Mouse (Mus musculus) MEL (cell line): Measurements from ENCODE around the gene Dkk3. TPM values are rescaled to one million over a fixed set of nuclear protein-coding genes. Genes with fewer than 3 reads are reported as not detected.
A peak's percentile ranks its signal among the peaks of the same experiment; 100 is the strongest.
"Not testable (repeated sequence)": the region's sequence is repeated elsewhere in the genome, so short reads cannot be mapped to it uniquely, and the experiment has no call there.

Experiments used
- DNase-seq: peaks from one replicate; pipeline ENCODE4 v3.0.0; 2011; ENCODE audit warnings: low read depth, low spot score
- H3K27ac ChIP-seq: 2 replicates; pipeline ENCODE4 v1.5.1; 2012; ENCODE audit warnings: low read depth, mild to moderate bottlenecking, control low read depth, low read length, moderate library complexity; ENCODE audit not compliant: control insufficient read depth
- H3K27me3 ChIP-seq, 2 experiments: fragments of 150-350 bp in 1 of 2; sonication (generic) in 1 of 2; 2 replicates each; pipeline ENCODE4 v1.6.1; 2012; ENCODE audit warnings: low read length in 2 of 2, mild to moderate bottlenecking in 2 of 2, improper control_type of control experiment in 1 of 2, moderate library complexity in 1 of 2; ENCODE audit not compliant: insufficient read depth in 2 of 2, control insufficient read depth in 1 of 2
- H3K36me3 ChIP-seq, 2 experiments: 2 replicates each; pipeline ENCODE4 v1.6.1; 2012 to 2014; ENCODE audit warnings: low read length in 2 of 2, improper control_type of control experiment in 1 of 2, inconsistent platforms in 1 of 2, mild to moderate bottlenecking in 1 of 2; ENCODE audit not compliant: insufficient read depth in 2 of 2, control insufficient read depth in 1 of 2
- H3K4me1 ChIP-seq, 2 experiments: fragments of 150-350 bp in 1 of 2; sonication (generic) in 1 of 2; 2 replicates each; pipeline ENCODE4 v1.6.1; 2012; ENCODE audit warnings: low read length in 2 of 2, improper control_type of control experiment in 1 of 2, mild to moderate bottlenecking in 1 of 2; ENCODE audit not compliant: insufficient read depth in 2 of 2, control insufficient read depth in 1 of 2
- H3K4me3 ChIP-seq, 2 experiments: fragments of 150-350 bp in 1 of 2; sonication (generic) in 1 of 2; 2 replicates each; pipeline ENCODE4 v1.5.1; 2012; ENCODE audit warnings: low read depth in 2 of 2, low read length in 2 of 2, mild to moderate bottlenecking in 2 of 2, moderate library complexity in 2 of 2, control low read depth in 1 of 2, improper control_type of control experiment in 1 of 2; ENCODE audit not compliant: control insufficient read depth in 1 of 2, insufficient read depth in 1 of 2
- H3K79me2 ChIP-seq: 2 replicates; pipeline ENCODE4 v1.6.1; 2012; ENCODE audit warnings: mild to moderate bottlenecking, low read length, moderate library complexity; ENCODE audit not compliant: control insufficient read depth, poor library complexity, insufficient read depth
- H3K9ac ChIP-seq: 2 replicates; pipeline ENCODE4 v1.6.1; 2012; ENCODE audit warnings: low read depth, mild to moderate bottlenecking, control low read depth, low read length, moderate library complexity; ENCODE audit not compliant: control insufficient read depth, poor library complexity, severe bottlenecking
- H3K9me3 ChIP-seq: fragments of 150-350 bp; sonication (generic); replicated peaks from 2 replicates; pipeline ENCODE4 v1.6.1; 2012; ENCODE audit warnings: mild to moderate bottlenecking, low read length, improper control_type of control experiment, moderate library complexity; ENCODE audit not compliant: insufficient read depth
- BHLHE40 ChIP-seq: IDR thresholded peaks from 2 replicates; pipeline ENCODE4 v1.6.1; 2012; ENCODE audit warnings: low read depth, mild to moderate bottlenecking, inconsistent platforms, low read length, improper control_type of control experiment, borderline replicate concordance
- CTCF ChIP-seq, 3 experiments: IDR thresholded peaks in 2 of 3; conservative IDR thresholded peaks in 1 of 3; 2 replicates each; pipeline ENCODE4 v1.5.1; 2011 to 2012; ENCODE audit warnings: low read length in 3 of 3, low read depth in 2 of 3, mild to moderate bottlenecking in 2 of 3, improper control_type of control experiment in 1 of 3, inconsistent platforms in 1 of 3, mixed read lengths in 1 of 3, moderate library complexity in 1 of 3; ENCODE audit not compliant: control insufficient read depth in 1 of 3, insufficient read depth in 1 of 3, poor library complexity in 1 of 3, severe bottlenecking in 1 of 3
- ELF1 ChIP-seq: IDR thresholded peaks from 2 replicates; pipeline ENCODE4 v1.6.1; 2014; ENCODE audit warnings: low read depth, mild to moderate bottlenecking, inconsistent platforms, low read length, improper control_type of control experiment, moderate library complexity
- EP300 ChIP-seq, 2 experiments: IDR thresholded peaks; 2 replicates each; pipeline ENCODE4 v1.6.1; 2011; ENCODE audit warnings: improper control_type of control experiment in 2 of 2, low read length in 2 of 2, low read depth in 1 of 2, mild to moderate bottlenecking in 1 of 2
- ETS1 ChIP-seq: IDR thresholded peaks from 2 replicates; pipeline ENCODE4 v1.6.1; 2012; ENCODE audit warnings: low read depth, mild to moderate bottlenecking, inconsistent platforms, low read length, improper control_type of control experiment, moderate library complexity
- GABPA ChIP-seq: IDR thresholded peaks from 2 replicates; pipeline ENCODE4 v1.6.1; 2012; ENCODE audit warnings: low read depth, mild to moderate bottlenecking, inconsistent platforms, low read length, improper control_type of control experiment, moderate library complexity
- GATA1 ChIP-seq: IDR thresholded peaks from 2 replicates; pipeline ENCODE4 v1.6.1; 2011; ENCODE audit warnings: low read depth, low read length, improper control_type of control experiment
- MAX ChIP-seq: IDR thresholded peaks from 2 replicates; pipeline ENCODE4 v1.6.1; 2011; ENCODE audit warnings: low read length, improper control_type of control experiment
- MAZ ChIP-seq: IDR thresholded peaks from 2 replicates; pipeline ENCODE4 v1.6.1; 2012; ENCODE audit warnings: low read depth, mild to moderate bottlenecking, inconsistent platforms, low read length, improper control_type of control experiment
- MXI1 ChIP-seq: IDR thresholded peaks from 2 replicates; pipeline ENCODE4 v1.6.1; 2011; ENCODE audit warnings: mild to moderate bottlenecking, low read depth, low read length, improper control_type of control experiment
- MYB ChIP-seq: IDR thresholded peaks from 2 replicates; pipeline ENCODE4 v1.6.1; 2011; ENCODE audit warnings: mild to moderate bottlenecking, low read depth, low read length, improper control_type of control experiment
- MYC ChIP-seq: IDR thresholded peaks from 2 replicates; pipeline ENCODE4 v1.6.1; 2011; ENCODE audit warnings: low read depth, mild to moderate bottlenecking, low read length, improper control_type of control experiment, moderate library complexity
- POLR2AphosphoS2 ChIP-seq: IDR thresholded peaks from 2 replicates; pipeline ENCODE4 v1.6.1; 2011; ENCODE audit warnings: low read length, improper control_type of control experiment
- RAD21 ChIP-seq: IDR thresholded peaks from 2 replicates; pipeline ENCODE4 v1.6.1; 2011; ENCODE audit warnings: mild to moderate bottlenecking, low read depth, low read length, improper control_type of control experiment
- SIN3A ChIP-seq: IDR thresholded peaks from 2 replicates; pipeline ENCODE4 v1.6.1; 2012; ENCODE audit warnings: low read length, improper control_type of control experiment, inconsistent platforms
- SMC3 ChIP-seq: IDR thresholded peaks from 2 replicates; pipeline ENCODE4 v1.6.1; 2011; ENCODE audit warnings: low read depth, low read length, improper control_type of control experiment
- TAL1 ChIP-seq: IDR thresholded peaks from 2 replicates; pipeline ENCODE4 v1.6.1; 2012; ENCODE audit warnings: mild to moderate bottlenecking, inconsistent platforms, low read length, moderate library complexity, mixed read lengths
- TBP ChIP-seq: IDR thresholded peaks from 2 replicates; pipeline ENCODE4 v1.8.0; 2011; ENCODE audit warnings: low read depth, low read length, improper control_type of control experiment
- TCF12 ChIP-seq: IDR thresholded peaks from 2 replicates; pipeline ENCODE4 v1.6.1; 2014; ENCODE audit warnings: low read depth, mild to moderate bottlenecking, inconsistent platforms, low read length, improper control_type of control experiment, moderate library complexity
- USF1 ChIP-seq: IDR thresholded peaks from 2 replicates; pipeline ENCODE4 v1.6.1; 2014; ENCODE audit warnings: low read depth, mild to moderate bottlenecking, inconsistent platforms, low read length, improper control_type of control experiment, moderate library complexity
- polyA plus RNA-seq, 2 experiments: library from polyadenylated mRNA; stranded (reverse) in 1 of 2; unstranded in 1 of 2; fragments of >175 nt in 1 of 2; fragments of >200 nt in 1 of 2; gene quantifications; 2 replicates each; pipeline versions ENCODE4 v1.2.1 to v1.2.4; 2012; ENCODE audit warnings: low replicate concordance in 2 of 2, low read depth in 1 of 2; ENCODE audit not compliant: insufficient read length in 2 of 2, insufficient read depth in 1 of 2, missing spikeins in 1 of 2
- total RNA-seq: library from RNA; depleted of rRNA; stranded (reverse); fragments of 300-350 nt; gene quantifications from 2 replicates; pipeline ENCODE4 v1.2.3, GENCODE M21; 2012

Dkk3 gene
- total and polyA plus RNA-seq, 3 experiments = not detected

DNA sequence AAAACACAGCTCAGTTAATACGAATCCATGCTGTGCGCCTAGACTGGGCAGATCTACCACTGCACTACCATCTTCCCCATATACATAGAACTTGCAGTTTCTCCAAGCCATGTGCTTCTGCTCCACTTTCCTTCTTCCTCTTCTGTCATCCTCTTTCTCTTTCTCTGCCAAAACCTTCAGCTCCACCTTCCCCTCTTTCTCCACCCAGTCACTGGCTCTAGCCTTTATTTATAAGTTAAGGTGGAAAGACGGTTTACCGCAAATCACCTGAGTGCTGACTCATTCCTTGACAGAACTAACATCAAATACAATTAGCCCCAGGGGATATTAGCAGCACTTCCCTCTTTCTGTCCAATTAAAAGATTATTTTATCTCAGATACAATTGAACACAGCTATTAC, 63.9 kb downstream of the Dkk3 start:
- not testable (repeated sequence) for H3K9ac ChIP-seq, H3K9me3 ChIP-seq, H3K4me1 ChIP-seq, H3K79me2 ChIP-seq, H3K27me3 ChIP-seq, H3K4me3 ChIP-seq
- peak; percentile 70 for DNase-seq
- H3K27ac ChIP-seq = peak overlapping the region; percentile 65
- H3K36me3 ChIP-seq = peaks cover 9 to 30% of the 10 kb centered on the region in 2 experiments
- TF ChIP-seq BHLHE40 = peak; percentile 68; the same call in 1 of the 2 replicates
- peak; percentile 68 to 75 for TF ChIP-seq EP300 (IDR thresholded peaks at IDR 0.05; ENCODE audit: low read depth in 1 of 2, low read length in 2 of 2)
- TF ChIP-seq USF1 = 0 out of 2 replicates have a peak, but pooled peaks have one; percentile 11
- 0 out of 2 replicates have a peak, but pooled peaks have one; percentile 29 for TF ChIP-seq TCF12
- peak; percentile 54; the same call in 1 of the 2 replicates for TF ChIP-seq GABPA
- peak; percentile 95 for TF ChIP-seq ETS1
- peak; percentile 33; the same call in 1 of the 2 replicates for TF ChIP-seq MYB
- peak; percentile 83 for TF ChIP-seq MYC
- TF ChIP-seq MXI1 = peak; percentile 79; the same call in 1 of the 2 replicates
- peak; percentile 73 for TF ChIP-seq SIN3A
- TF ChIP-seq MAX = peak; percentile 71

DNA sequence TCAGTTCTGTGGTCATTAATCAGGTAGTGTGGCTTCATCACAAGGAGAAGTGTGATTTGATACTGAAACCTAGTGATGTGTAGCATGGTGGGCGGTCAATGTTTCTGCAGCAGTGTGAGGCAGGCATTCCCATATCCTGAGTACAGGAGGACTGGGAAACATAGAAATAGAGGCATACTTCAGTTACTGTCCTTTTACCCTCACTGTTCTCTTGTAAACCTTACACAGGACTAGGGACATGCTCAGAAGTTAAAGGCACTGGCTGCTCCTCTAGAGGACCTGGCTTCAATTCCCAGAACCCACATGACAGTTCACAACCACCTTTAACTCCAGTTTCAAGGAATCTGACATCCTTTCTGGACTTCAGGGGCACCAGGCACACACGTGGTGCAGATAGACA, 72.7 kb downstream of the Dkk3 start:
- no peak for TF ChIP-seq TBP
- TF ChIP-seq USF1 = no peak
- H3K4me3 ChIP-seq = no peak overlapping the region
- no peak overlapping the region for H3K9ac ChIP-seq
- H3K27me3 ChIP-seq = no peaks in the 10 kb centered on the region
- no peak overlapping the region for H3K27ac ChIP-seq
- no peak for DNase-seq
- no peaks in the 10 kb centered on the region for H3K9me3 ChIP-seq
- peaks cover 0 to 40% of the 10 kb centered on the region in 2 experiments; a peak in 2 of 4 replicates for H3K36me3 ChIP-seq
- H3K79me2 ChIP-seq = no peaks in the 10 kb centered on the region
- H3K4me1 ChIP-seq = no peaks in the 10 kb centered on the region

DNA sequence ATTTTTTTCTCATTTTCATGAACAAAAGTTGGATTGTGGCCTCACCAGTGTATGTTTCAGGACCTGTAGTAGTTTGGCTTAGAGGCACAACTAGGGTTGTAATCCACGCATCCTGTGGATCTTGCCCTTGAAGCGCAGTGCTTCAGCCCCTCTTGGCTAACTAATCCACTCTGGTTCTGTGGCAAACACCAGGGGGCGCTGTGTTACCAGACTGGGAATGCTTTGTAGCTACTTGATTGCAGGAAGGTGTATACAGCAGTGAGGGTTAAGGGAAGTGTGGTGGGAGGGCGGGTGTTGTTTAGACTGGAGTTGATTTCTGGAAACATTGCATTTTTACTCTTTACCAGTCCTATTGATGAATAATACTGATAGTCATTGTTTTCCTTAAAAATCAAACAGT, 73.8 kb downstream of the Dkk3 start:
- TF ChIP-seq GABPA = no peak
- no peak for TF ChIP-seq POLR2AphosphoS2
- TF ChIP-seq SMC3 = peak; percentile 67
- no peak for TF ChIP-seq MAZ
- TF ChIP-seq TAL1 = no peak
- TF ChIP-seq RAD21 = peak; percentile 52
- TF ChIP-seq GATA1 = no peak
- TF ChIP-seq CTCF (IDR thresholded peaks at IDR 0.05 in 2 of 3, conservative IDR thresholded peaks at IDR 0.05 in 1 of 3; ENCODE audit: control insufficient read depth in 1 of 3, insufficient read depth in 1 of 3, low read depth in 2 of 3, low read length in 3 of 3, poor library complexity in 1 of 3, severe bottlenecking in 1 of 3) = peak; percentile 81 to 86 (median 85)
- no peak for TF ChIP-seq ELF1
- TF ChIP-seq, all 39 proteins: peak for 3
- Histone ChIP-seq H3K4me1 (no peaks in the 10 kb centered on the region), H3K9ac (no peak overlapping the region), H3K9me3 (no peaks in the 10 kb centered on the region), H3K4me3 (no peak overlapping the region), H3K27ac (no peak overlapping the region), H3K36me3 (peaks cover 0 to 39% of the 10 kb centered on the region in 2 experiments; a peak in 2 of 4 replicates), H3K27me3 (no peaks in the 10 kb centered on the region), H3K79me2 (no peaks in the 10 kb centered on the region)
- DNase-seq = peak; percentile 81
